Mouse (Mus musculus) testis, adult 2 months (tissue): ENCODE results near the gene Cdk4.

Experiments
- CTCF ChIP-seq: fragments of 200-500 bp; IDR thresholded peaks from 2 replicates; pipeline ENCODE4 v1.5.1; 2012; ENCODE audit warnings: low read depth, mild to moderate bottlenecking, inconsistent platforms, low read length, moderate library complexity; ENCODE audit not compliant: control insufficient read depth, insufficient read depth, insufficient replicate concordance
- POLR2A ChIP-seq: fragments of 200-500 bp; IDR thresholded peaks from 2 replicates; pipeline ENCODE4 v1.6.1; 2012; ENCODE audit warnings: low read depth, mild to moderate bottlenecking, inconsistent platforms, low read length, moderate library complexity; ENCODE audit not compliant: control insufficient read depth

DNA sequence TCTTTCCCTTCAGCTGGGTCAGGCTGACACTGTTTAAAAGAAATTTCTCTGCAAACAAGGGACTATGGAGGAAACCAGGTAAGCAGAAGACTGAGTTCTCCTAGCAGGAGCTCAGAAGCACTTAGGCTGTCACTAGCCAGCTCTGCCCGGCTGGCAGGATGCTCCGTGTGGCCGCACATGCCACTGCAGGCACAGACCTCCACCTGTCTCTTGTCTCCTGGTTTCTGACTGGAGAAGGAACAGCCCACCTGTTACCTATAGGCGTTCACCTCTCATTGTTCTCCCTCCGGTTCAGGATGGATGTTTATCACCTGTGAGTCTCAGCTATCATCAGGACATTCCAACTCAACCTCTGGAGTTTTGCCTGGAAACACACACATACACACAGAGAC lies 20.6 kb downstream of the Cdk4 start:
- TF ChIP-seq POLR2A (no peak), CTCF (no peak)
